Mouse (Mus musculus): Measurements from ENCODE around the gene Tmbim1.

DNA sequence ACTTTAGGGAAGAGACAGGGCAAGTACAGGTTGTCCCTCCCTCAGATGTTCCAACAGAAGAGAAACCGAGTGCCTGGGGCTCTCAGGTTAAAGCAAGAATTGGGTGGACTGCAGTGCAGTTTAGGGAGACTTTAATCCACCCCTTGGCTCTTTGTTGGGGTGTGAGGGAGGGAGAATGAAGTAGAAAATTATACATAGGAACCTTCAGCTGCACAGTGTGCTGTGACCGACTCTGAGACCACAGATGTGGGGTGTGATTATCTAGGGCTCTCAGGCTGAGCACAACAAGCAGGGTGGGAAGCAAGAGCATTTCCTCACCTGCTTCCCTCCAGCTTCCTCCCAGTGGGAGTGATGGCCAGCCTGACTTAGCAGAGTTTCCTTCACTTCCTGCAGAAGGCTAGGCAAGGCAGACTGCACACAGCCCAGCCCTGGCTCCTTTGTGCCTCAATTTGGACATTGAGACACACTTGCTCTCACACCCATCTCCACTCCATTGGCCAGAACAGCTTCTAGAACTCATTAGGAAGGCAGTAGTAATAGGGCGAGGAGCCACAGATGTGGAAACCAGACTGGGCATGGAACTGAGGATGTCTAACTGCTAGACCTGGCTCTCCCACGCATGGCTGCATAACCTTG, 25.7 kb upstream of the Tmbim1 start:
- TF ChIP-seq CHD2 (IDR thresholded peaks at IDR 0.05; ENCODE audit: low read depth, low read length) = no peak
- TF ChIP-seq MAFK (IDR thresholded peaks at IDR 0.05; ENCODE audit: insufficient read depth, low read depth, low read length) = no peak
- no peak for TF ChIP-seq ZC3H11A (IDR thresholded peaks at IDR 0.05; ENCODE audit: borderline replicate concordance, low read depth, low read length)

Data from ES-E14 (cell line).